In the genomic region with DNA sequence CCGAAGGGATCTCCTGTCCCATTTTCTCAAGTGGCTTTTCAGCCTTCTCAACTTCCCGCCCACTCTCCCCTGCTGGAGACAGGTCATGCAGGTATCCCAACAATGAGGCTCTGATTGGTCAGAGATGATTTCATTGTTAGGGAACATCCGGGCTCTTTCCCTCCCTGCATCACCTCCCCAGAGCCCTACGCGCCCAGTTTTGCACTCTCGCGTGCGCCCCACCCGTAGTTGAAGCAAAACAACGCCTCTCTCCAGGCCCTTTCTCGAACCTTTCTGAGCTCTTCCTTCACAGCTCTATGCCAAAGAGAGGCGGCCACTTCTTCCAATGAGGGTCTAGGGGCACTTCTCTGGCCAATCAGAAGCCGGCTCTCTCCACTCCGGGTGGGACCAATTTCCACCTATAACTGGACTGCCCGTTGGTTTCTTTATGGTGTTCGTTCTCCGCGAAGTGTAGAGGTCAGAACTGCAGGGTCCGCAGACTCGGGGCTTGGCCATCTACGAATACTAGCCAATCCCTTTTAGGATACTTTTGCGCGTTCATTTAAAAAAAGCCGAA, we compare ENCODE assay signal across 1 mouse cellular context.
A peak's percentile ranks its signal among the peaks of the same experiment; 100 is the strongest.
TF ChIP-seq lines count a peak whose summit lies in the region.

No protein-coding gene starts in this region.

TF ChIP-seq in CH12.LX, 34 proteins besides CTCF, POLR2A, EP300 and RAD21 (continued from another document):
- no peak for TF ChIP-seq SMC3 (IDR thresholded peaks at IDR 0.05; ENCODE audit: low read depth, low read length)
- no peak for TF ChIP-seq GABPA (IDR thresholded peaks at IDR 0.05; ENCODE audit: insufficient replicate concordance, low read depth, low read length)
- peak; percentile 75 for TF ChIP-seq SIN3A (IDR thresholded peaks at IDR 0.05; ENCODE audit: low read length)
- TF ChIP-seq JUND (conservative IDR thresholded peaks at IDR 0.05; ENCODE audit: low read depth, low read length): no peak; the same call in 1 of the 2 replicates
- TF ChIP-seq USF1 (IDR thresholded peaks at IDR 0.05; ENCODE audit: low read depth, low read length): no peak
- peak; percentile 54 for TF ChIP-seq HCFC1 (IDR thresholded peaks at IDR 0.05; ENCODE audit: low read depth, low read length)
- TF ChIP-seq MXI1 (IDR thresholded peaks at IDR 0.05; ENCODE audit: low read depth, low read length): no peak
- no peak for TF ChIP-seq ZKSCAN1 (IDR thresholded peaks at IDR 0.05; ENCODE audit: borderline replicate concordance, low read depth, low read length)
- TF ChIP-seq MEF2A (IDR thresholded peaks at IDR 0.05; ENCODE audit: borderline replicate concordance, low read depth, low read length): no peak
- TF ChIP-seq ELF1 (IDR thresholded peaks at IDR 0.05; ENCODE audit: low read depth, low read length): peak; percentile 61; the same call in 1 of the 2 replicates
- TF ChIP-seq PAX5 (IDR thresholded peaks at IDR 0.05; ENCODE audit: low read length): no peak
- no peak for TF ChIP-seq IRF4 (IDR thresholded peaks at IDR 0.05; ENCODE audit: low read depth, low read length)
- TF ChIP-seq CHD1 (IDR thresholded peaks at IDR 0.05; ENCODE audit: low read depth, low read length): peak; percentile 4; the same call in 1 of the 2 replicates
- TF ChIP-seq ETS1 (conservative IDR thresholded peaks at IDR 0.05; ENCODE audit: low read depth, low read length): no peak
- no peak for TF ChIP-seq KAT2A (IDR thresholded peaks at IDR 0.05; ENCODE audit: insufficient replicate concordance, low read length)
- 0 out of 2 replicates have a peak, but pooled peaks have one; percentile 18 for TF ChIP-seq E2F4 (IDR thresholded peaks at IDR 0.05; ENCODE audit: insufficient replicate concordance, low read depth, low read length)
- no peak for TF ChIP-seq MAFK (IDR thresholded peaks at IDR 0.05; ENCODE audit: insufficient replicate concordance, low read length)
- no peak for TF ChIP-seq ZC3H11A (IDR thresholded peaks at IDR 0.05; ENCODE audit: low read depth, low read length)
- TF ChIP-seq BHLHE40 (IDR thresholded peaks at IDR 0.05; ENCODE audit: low read depth, low read length): no peak
- TF ChIP-seq JUN (IDR thresholded peaks at IDR 0.05; ENCODE audit: insufficient read depth, low read depth, low read length): peak; percentile 65; the same call in 1 of the 2 replicates
- 0 out of 2 replicates have a peak, but pooled peaks have one; percentile 7 for TF ChIP-seq MYC (IDR thresholded peaks at IDR 0.05; ENCODE audit: low read depth, low read length)
- no peak for TF ChIP-seq UBTF (IDR thresholded peaks at IDR 0.05; ENCODE audit: low read depth, low read length)
